Mouse (Mus musculus) bone marrow, adult 2 months (tissue): ENCODE data around the gene Ppard.

Experiments
- CTCF ChIP-seq: fragments of 200-500 bp; IDR thresholded peaks from 2 replicates; pipeline ENCODE4 v1.5.1; 2011; ENCODE audit warnings: low read length, control low read depth; ENCODE audit not compliant: control insufficient read depth, insufficient read depth
- POLR2A ChIP-seq: fragments of 200-500 bp; IDR thresholded peaks from 2 replicates; pipeline ENCODE4 v1.6.1; 2011; ENCODE audit warnings: low read depth, mild to moderate bottlenecking, control low read depth, low read length, borderline replicate concordance; ENCODE audit not compliant: control insufficient read depth

DNA sequence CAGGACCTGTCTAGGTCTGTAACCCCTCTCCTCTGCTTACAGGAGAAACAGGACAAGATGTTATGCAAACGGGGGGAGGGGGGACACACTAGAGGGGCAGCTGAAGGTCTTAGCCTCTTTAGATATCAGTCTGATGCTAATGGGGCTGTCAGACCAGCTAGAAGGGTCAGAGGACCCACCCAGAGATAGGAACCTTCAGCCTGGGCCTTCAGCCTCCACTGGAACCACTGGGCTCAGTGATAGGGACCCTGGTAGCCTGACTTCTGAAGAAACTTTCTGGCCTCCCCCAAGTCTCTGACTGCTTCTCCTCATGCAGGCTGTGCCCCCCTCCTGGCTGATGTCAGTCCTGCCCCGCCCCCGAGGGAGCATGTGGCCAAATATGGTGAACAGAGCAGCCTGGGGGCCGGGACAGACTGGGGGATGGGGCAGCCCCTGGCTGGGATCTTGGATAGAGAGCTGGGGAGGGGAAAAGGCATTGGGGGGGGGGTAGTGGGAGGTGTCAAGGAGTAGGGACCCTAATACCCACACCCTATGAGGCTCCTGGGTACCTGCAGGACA lies 111.6 kb downstream of the Ppard start:
- TF ChIP-seq CTCF (no peak), POLR2A (no peak)
